Mouse (Mus musculus) sigmoid colon, adult 10 weeks (tissue): ENCODE measurements around the gene Snx12. TPM values are rescaled to one million over a fixed set of nuclear protein-coding genes. Genes with fewer than 3 reads are reported as not detected.

Source experiments
- polyA plus RNA-seq: library from polyadenylated mRNA; stranded (reverse); fragments of 350-450 nt; fragmentation: Illumina TruSeq; extraction: RNeasy Lipid Tissue Mini Kit (QIAGEN cat#74804); gene quantifications from one replicate; pipeline ENCODE4 v1.2.3, GENCODE M21; 2014; ENCODE audit warnings: low read depth, low replicate concordance

The Snx12 gene
- polyA plus RNA-seq, result 27.7 TPM

GRCm38 (mm10) chrX:101221834-101222795 is at the start of gene Snx12:
Gene Snx12, minus strand, starts transcription at chrX:101222563.

DNA sequence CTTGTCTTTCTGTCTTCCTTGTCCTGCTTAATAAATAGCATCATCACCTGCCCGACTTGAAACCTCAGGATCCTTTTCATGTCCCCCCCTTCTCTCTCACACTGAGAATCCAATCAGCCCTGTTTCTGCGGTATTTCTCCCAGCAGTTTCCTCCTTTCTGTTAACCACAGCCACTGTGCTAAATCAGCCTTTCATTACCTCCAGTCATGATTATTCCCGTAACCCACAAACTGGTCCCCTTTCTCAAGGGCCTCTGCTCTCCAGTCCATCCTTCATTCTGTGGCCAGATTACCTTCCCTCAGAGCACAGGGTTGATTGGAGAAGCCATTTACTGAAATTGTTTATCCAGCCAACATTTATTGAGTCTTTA is 46.4 kb upstream of the Snx12 start, which contains the start of gene Gm20489:
TSS of gene Gm20489 (minus strand) at position 269 of the 370 bp plus-strand sequence.

DNA sequence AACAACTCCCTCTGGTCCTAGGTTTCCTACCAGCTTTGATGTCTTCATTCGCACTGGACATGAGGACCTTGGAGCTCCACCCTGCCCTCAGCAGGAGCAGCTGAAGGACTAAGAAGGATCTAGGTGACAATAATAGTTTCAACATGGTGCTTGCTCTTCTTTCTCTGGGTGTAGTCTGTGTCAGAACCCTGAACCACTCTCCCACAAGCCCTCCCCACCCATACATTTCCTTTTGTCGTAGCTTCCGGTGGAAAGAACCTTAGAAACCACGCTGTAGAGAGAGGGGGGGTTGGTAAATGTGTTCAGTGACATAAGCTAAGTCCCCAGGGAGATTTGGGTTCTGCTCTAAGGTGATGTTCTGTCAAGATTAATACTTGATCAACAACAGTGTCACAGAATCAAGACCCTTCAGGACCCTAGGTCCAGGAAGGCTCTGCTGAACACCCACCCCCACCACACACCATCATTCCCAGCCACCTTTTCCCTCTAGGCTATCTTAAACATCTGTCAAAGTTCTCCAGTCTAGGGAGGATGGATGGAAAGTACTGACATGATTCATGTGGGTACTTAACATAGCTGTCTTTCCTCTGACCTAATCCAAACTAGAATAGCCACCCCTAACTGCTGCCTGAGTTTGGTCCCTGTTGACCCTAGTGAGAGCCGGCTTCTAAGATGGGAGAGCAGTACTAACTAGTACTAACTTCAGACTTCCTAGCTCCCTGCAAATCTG is 45.8 kb upstream of the Snx12 start, which contains the start of gene Il2rg:
TSS of gene Il2rg (minus strand) at position 231 of the 730 bp plus-strand sequence.

GRCm38 (mm10) chrX:101263892-101264291 is 41.5 kb upstream of the Snx12 start, which contains the start of gene Gm614:
Gene Gm614, minus strand, starts transcription at chrX:101263992.

GRCm38 (mm10) chrX:101253952-101254729 is 31.8 kb upstream of the Snx12 start, which contains the start of gene Foxo4:
Gene Foxo4, plus strand, starts transcription at chrX:101254528.

GRCm38 (mm10) chrX:101085920-101086319 is 136.4 kb downstream of the Snx12 start, which contains the start of gene Slc7a3:
Gene Slc7a3, minus strand, starts transcription at chrX:101086020.

GRCm38 (mm10) chrX:101059541-101059940 is 162.8 kb downstream of the Snx12 start, which contains the start of gene Tex11:
Gene Tex11, minus strand, starts transcription at chrX:101059667.

Other genes with a start within 250 kb of the Snx12 start
- not detected for gene Tex11, start 162.9 kb downstream of the Snx12 start, polyA plus RNA-seq
- gene Slc7a3, start 136.5 kb downstream of the Snx12 start, polyA plus RNA-seq, result 0.41 TPM
- gene Foxo4, start 32.0 kb upstream of the Snx12 start, polyA plus RNA-seq, result 21.3 TPM
- not detected for gene Gm614, start 41.4 kb upstream of the Snx12 start, polyA plus RNA-seq
- 37.7 TPM for gene Il2rg, start 45.7 kb upstream of the Snx12 start, polyA plus RNA-seq
- gene Gm20489, start 46.5 kb upstream of the Snx12 start, polyA plus RNA-seq, result 0.60 TPM
- 6.8 TPM for gene Med12, start 51.5 kb upstream of the Snx12 start, polyA plus RNA-seq
- 0.54 TPM for gene Nlgn3, start 76.6 kb upstream of the Snx12 start, polyA plus RNA-seq
- gene Gjb1, start 153.8 kb upstream of the Snx12 start, polyA plus RNA-seq, result 4.7 TPM
- 30.9 TPM for gene Zmym3, start 198.3 kb upstream of the Snx12 start, polyA plus RNA-seq
- 337 TPM for gene Nono, start 206.8 kb upstream of the Snx12 start, polyA plus RNA-seq
- gene Itgb1bp2, start 226.5 kb upstream of the Snx12 start, polyA plus RNA-seq, result 0.54 TPM